Mouse (Mus musculus) T-helper 1 cell (primary cell): ENCODE measurements around the gene Ebpl.

Experiments used
- in situ Hi-C: fragments of 300-600 bp; cut with MboI, MseI; formaldehyde crosslinking; loops from one replicate; pipeline ENCODE4 v1.15.1; 2025; ENCODE audit warnings: high pct_unique_total_duplicates

Ebpl gene

DNA sequence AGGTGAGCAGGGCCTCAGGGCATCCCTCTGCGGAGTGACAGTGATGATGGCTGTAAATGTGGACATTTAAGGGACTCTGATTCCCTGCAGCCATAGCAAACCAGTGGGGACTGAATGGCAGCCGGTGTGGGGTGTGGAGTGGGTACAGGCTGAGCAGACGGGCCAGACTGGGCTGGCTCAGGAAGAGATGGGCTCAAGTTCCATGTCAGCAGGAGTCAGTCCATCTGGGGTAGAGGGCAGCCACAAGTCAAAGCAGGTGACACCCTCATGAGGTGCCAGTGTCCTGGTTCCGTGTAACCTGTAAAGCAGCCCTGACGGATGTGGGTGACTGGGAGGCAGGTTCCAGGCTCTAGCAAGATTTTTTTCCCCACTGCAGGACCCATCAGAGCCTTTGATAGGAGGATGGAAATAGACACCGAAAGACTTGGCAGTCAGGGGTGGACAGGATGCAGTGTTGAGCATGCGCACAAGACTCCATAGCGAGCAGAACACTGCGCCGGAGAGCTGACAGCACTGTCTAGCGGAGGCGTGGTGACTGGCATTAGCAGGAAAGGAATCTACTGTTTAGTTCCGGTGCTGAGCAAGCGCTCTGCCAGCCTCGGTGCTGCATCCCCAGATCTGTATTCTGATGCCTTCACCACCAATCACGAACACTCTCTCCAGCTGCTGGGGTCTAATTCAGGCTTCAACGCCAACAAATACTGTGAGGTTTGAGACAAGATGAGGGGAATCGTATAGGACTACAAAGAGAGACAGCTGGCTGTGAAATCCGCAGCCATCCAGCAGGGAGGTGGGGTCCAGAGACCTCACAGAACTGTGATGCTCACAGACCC, 32.4 kb downstream of the Ebpl start:
- in situ Hi-C loops: loop anchor here (5.0 to 10.0 kb wide), 2 partner anchors 49 to 107 kb away; partner anchors contain the start of gene Kpna3

DNA sequence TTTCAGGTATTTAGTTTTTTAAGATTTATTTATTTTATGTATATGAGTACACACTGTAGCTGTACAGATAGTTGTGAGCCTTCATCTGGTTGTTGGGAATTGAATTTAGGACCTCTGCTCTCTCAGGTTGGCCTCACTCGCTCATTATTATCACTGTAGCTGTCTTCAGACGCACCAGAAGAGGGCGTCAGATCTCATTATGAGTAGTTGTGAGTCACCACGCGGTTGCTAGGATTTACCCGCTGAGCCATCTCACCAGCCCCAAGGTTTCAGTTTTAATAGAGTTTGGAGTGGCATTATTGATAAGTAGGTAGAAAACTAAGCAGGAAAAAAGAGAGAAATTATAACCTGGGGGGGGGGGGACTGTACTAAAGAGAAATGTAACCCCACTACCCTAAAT, 33.2 kb downstream of the Ebpl start:
- in situ Hi-C loops: loop anchor here (5.0 to 10.0 kb wide), 2 partner anchors 50 to 108 kb away; partner anchors contain the start of gene Kpna3

DNA sequence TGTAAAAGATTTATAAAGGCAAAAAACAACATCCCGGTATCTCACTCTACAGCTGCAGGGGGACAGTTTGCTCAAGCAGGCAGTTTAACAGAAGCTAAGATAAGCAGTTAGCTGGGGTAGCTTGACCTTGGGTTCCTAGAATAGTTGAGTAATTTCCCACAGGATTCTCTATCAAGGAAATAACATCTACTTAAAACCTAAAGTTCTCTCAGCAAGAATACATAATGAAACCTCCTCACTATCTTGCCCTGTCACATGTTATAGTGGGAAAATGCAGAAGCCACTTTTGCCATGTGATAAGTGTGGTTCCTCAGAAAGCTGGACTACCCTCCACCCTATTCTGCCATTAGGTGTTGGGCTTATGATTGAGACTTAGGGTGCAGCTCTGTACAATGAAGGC, 37.5 kb downstream of the Ebpl start:
- in situ Hi-C loops: loop anchor here (10.0 kb wide), 1 partner anchor 112 kb away; the partner anchor contains the start of gene Kpna3

DNA sequence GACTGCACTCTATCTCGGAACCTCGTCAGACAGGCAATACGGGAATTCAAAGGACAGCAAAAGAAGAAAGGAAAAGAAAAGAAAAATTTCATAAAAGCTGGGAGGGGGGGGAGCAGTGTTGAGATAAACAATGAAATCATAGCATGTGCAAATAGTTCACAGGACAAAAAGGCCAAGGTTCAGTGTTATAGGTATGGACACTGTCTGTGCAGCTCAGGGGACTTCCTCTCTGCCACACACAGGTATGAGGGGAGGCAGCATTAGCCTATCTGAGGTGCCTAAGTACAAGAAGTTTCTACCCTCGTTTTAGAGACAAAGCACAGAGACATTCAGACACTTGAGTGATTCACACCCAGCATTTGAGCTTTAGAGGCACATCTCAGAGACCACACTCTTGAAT, 39.0 kb downstream of the Ebpl start:
- in situ Hi-C loops: loop anchor here (10.0 kb wide), 1 partner anchor 114 kb away; the partner anchor contains the start of gene Kpna3

DNA sequence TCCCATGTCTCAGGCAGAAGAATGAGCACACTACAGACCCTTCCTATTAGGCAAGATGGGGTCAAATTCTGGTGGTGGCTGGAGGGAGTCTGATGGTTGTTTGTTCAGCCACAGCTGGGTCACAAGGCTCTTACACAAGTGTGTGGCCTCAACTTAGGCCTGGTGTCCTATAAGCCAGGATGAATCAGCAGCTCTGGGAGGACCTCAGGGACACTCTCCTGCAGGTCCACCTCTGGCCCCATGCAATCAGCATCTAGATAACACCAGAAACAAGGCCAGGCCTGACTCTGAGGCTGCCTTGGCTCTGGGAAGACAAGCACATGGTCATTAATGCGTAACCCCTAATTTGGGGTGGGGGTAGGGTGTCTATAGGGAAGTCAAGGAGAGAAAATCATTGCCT, 39.5 kb downstream of the Ebpl start:
- in situ Hi-C loops: loop anchor here (10.0 kb wide), 1 partner anchor 114 kb away; the partner anchor contains the start of gene Kpna3

DNA sequence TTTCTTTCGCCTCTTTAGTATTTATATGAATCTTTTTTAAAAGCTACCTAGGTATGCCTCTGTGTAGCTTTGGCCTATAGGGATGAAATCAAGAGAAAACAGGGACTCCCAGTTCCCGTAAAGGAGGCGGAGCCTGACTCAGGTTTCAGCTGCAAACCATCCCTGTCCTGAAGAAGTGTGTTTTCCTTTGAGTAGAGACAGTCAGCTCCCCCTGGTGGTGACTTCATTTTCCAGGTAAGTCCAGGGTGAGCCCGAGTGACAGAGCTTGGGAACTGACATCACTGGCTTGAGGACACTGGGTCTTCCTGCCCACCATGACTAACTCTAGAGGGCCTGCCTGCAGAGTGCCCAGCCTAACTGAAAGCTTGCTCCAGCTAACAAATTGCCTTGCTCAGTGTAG, 43.4 kb downstream of the Ebpl start:
- in situ Hi-C loops: no loop called here

DNA sequence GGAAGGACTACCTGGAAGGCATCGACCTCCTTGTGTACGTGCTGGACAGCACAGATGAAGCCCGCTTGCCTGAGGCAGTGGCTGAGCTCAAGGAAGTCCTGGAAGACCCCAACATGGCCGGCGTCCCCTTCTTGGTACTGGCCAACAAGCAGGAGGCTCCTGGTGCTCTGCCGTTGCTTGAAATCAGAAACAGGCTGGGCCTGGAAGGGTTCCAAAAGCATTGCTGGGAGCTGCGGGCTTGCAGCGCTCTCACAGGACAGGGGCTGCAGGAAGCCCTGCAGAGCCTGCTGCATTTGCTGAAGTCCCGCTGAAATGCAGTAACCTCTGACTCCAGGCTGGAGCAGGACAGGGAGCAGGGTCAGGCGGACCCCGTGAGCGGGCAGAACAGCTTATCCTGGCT, 49.3 kb downstream of the Ebpl start:
- in situ Hi-C loops: no loop called here

DNA sequence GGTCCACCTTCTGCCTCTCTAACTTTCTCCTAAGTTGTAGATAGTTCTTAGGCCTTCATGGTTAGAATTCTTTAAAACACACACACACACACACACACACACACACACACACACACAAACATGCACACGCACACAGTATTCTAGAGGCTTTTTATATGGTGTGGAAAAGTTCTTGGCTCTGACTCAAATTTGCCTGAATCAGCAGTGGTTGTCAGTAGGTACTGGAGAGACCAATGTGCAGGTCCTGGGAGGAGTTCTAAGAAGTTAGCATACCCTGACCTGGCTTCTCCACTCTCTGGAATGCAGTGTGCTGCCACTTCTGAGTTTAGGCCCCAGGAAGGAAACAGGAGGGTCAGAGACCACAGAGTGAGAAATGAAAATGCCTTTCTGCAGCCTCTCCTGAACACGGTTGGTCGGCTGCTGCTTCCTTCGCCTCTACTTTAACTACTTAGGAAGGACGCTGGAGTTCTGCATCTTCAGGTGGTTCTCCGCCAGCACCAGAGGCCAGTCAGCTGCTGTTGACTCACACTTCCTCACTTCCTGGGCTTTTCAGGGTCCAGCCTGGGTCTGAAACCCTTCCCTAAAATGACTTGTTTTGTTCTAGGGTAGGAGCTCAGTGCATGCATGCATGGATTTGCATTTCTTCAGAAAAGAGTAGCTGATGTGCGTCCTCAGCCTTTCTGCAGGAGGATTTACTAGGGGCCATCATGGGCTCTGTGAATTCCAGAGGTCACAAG, 50.0 kb downstream of the Ebpl start:
- in situ Hi-C loops: no loop called here

DNA sequence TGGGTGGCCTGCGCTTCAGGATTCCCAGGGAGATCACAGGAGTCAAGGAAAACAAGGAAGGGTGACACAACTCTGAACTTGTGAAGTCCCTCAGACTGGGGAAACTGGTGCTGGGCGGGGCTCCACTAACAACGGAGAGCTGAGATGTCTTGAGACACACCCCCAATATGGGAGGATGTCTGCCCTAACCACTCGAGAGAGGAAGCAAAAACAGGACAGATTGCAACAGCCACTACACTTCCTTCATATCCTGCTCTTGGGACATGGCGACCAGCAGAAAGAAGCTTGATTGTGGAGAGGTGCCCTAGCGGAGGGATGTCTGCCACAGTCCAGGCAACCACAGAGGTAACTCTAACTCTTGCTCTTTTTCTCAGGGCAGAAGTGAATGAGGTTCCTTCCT, 50.6 kb downstream of the Ebpl start, which contains the start of gene Arl11:
Gene Arl11 (plus strand): TSS at position 161 of the 400 bp plus-strand sequence.
- in situ Hi-C loops: loop anchor here (10.0 kb wide), 1 partner anchor 515 kb away; no protein-coding TSS in a partner anchor

DNA sequence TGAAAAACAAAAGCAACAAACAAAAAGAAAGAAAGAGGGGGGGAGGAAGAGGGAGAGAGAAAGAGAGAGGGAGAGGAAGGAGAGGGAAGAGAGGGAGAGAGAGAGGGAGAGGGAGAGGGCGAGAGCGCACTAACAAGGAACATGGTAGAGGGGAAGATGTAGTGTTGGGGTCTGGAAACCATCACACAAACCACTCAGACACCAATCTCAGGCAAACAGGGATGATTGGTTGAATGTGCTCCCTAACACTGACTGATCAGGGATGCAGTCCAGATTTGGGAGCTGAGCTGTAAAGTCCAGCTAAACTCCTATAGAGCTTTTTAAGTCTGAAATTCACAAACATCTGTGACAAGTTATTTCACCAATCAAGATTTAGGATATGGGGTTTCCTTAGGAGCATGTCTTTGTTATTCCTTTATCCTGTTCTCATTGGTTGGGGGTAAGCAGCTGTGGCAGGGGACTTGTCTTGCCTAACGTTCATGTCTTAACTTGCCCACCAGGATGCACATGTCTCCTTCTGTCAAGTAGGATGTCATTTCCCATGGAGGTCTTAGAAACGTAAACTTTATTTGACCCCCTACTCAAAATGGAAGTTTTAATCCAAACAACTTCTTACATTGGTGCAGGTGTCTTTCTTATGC, 56.1 kb downstream of the Ebpl start:
- in situ Hi-C loops: loop anchor here (10.0 kb wide), 1 partner anchor 509 kb away; no protein-coding TSS in a partner anchor

DNA sequence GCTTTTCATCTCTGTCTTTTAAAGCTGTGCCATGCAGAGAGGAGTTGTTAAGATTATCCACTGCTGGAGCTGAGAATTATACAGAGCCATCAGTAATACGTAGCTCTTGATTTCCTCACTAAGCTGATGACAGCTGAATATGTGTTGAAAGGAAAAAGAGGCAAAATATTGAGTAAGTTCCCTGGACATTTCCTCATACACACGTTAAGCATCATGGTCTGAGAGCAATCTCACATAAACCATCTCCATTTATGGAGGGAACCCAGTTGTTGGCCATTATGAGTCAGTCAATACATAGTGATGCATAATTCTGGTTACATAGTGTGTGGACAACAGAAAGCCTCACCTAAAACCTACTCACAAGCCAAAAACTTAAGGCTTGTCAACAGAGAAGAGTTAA, 57.8 kb downstream of the Ebpl start:
- in situ Hi-C loops: loop anchor here (10.0 kb wide), 1 partner anchor 508 kb away; no protein-coding TSS in a partner anchor

DNA sequence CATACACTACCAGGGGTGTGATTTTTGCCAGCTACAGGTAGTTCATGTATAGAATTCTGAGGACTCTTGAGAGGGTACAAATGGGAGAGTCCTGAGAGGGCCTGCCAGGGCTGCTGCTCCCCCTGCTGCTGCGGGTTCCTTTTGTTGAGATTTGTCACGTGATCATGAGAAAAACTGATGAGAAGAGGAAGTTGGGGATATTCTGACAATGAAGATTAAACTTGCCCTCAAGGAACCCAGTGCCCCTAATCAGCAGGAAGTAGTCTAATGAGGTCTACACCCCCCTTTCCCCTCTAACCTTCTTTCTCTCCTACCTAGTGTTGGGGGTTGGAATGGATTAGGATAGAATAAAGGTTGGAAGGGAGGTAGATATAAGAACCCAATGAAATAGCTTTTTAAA, 58.9 kb downstream of the Ebpl start:
- in situ Hi-C loops: loop anchor here (10.0 kb wide), 1 partner anchor 507 kb away; no protein-coding TSS in a partner anchor

DNA sequence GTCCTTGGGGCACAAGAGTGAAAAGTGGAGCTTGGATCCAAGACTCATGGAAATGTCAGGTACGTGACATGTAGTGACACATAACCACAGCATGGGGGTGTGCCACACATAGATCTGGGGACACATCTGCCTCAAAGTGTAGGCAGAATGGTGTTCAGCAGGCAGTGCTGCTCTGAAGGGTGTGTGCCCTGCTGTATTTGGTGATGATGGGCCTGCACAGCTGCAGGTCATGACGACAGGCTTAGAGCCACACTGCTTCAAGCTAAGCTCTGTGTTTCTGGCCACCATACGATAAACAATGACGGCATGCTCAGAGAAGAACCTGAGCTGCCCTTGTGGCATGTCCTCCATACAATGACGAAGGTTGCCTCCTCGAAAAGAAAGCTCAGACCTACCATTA, 60.4 kb downstream of the Ebpl start:
- in situ Hi-C loops: loop anchor here (10.0 kb wide), 1 partner anchor 505 kb away; no protein-coding TSS in a partner anchor

DNA sequence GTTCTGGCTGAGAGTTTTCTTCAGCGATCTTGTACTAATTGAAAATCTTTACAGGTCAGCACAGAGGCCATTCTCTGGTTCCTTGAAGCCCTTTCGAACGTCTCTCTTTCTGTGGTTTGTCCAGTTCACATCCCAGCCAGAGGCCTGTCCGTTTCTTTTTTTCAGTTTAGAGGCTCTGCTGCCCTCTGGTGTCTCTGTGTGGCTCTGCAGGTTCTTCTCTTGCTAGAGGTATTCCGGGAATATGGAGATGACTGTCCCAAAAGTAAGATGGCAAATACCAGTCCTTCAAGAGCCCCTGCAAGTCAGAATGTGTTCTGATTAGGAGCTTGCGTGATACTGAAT, 65.5 kb downstream of the Ebpl start:
- in situ Hi-C loops: no loop called here

DNA sequence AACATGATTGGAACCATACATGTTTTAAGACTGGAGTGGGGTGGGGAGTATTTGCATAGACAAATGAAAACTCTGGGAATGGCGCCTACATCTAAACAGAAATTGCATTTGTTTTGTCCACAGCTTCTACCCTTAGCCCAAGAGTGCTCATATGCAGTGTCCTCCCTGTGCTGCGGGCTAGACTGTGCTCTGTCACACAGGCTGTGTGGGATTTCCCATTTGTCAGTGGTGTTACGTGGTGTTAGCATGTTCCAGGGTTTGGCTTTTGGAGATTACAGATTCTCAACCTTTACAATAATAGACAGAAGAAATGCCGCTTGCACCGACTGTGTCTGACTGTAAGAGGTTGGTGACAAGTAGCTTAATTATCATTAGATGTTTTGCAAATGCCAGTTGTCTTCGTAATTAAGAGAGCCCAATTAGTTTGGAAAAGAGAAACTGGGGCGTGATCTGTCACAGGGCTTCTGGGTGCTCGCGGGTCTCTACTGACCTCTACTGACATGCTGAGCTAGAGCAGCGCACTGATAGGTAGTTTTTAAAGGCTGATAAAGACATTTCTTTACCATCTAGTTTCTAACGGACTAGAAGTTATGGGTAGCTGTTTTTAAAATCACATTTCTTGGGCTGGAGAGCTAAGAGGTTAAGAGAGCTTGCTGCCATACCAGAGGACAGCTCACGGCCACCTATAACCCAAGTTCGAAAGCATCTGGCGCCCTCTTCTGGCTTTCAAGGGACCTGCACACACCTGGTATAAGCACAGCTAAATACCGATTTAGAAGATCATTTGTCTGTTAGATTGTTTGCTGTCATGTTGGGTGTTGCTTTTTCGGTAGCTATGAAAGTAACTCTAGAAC, 66.1 kb downstream of the Ebpl start:
- in situ Hi-C loops: no loop called here

DNA sequence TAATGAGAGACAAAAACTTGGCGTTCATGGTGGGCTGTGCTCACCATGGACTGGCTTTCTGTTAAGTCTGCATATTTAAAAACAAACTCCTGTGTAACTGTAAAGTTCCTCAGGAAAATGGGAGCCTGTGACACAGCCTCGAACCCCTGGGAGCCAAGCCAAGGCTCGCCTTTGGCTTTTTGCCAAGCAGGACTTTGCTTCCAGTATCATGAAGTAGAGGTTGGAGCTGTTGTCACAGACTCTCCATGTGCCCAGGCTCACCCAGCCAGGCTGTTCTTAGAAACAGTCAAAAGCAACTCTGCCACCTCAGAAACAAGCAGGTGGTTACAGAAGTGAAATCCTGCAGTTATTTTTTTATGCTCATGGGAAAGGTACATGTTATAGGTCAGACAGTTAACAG, 69.6 kb downstream of the Ebpl start:
- in situ Hi-C loops: no loop called here

DNA sequence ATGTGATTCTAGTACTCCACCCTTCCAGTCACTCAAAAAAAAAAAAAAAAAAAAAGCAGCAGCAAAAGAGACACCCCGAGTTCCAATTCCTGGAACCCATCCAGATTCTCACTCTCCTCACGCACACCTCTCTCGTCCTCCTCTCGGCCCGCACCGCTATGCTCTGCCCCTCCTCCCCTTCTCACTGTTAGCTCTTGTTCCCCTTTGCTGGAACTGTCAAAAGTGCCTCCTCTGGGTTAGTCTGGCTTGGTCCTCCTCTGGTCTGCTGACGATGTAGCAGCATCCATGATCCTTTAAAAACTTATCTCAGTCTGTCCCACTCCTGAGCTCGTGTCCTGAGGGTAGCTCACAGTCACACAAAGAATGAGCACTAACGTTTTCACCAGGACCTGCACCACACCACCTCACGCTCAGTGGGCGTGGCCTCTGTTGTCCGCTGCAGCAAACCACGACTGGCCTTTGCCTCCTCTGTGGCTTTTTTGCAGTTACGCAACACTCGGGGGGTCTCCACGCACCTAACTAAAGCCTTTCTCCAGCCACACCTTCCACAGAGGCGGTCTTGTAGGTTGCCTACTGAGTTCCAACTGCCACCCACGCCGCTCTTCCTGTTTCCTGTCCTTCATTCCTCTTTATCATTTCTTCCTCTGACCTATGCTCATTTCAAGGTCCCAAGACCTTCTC, 71.5 kb downstream of the Ebpl start:
- in situ Hi-C loops: no loop called here
